Mouse (Mus musculus) embryonic fibroblast, embryonic 13.5 days (primary cell): ENCODE results near the gene Rasa2.

Source experiments
- CTCF ChIP-seq: IDR thresholded peaks from 2 replicates; pipeline ENCODE4 v1.5.1; 2011; ENCODE audit warnings: mild to moderate bottlenecking, control low read depth, low read length, moderate library complexity, borderline replicate concordance; ENCODE audit not compliant: insufficient read depth
- POLR2A ChIP-seq: IDR thresholded peaks from 2 replicates; pipeline ENCODE4 v1.6.1; 2011; ENCODE audit warnings: low read depth, mild to moderate bottlenecking, control low read depth, low read length, moderate library complexity

DNA sequence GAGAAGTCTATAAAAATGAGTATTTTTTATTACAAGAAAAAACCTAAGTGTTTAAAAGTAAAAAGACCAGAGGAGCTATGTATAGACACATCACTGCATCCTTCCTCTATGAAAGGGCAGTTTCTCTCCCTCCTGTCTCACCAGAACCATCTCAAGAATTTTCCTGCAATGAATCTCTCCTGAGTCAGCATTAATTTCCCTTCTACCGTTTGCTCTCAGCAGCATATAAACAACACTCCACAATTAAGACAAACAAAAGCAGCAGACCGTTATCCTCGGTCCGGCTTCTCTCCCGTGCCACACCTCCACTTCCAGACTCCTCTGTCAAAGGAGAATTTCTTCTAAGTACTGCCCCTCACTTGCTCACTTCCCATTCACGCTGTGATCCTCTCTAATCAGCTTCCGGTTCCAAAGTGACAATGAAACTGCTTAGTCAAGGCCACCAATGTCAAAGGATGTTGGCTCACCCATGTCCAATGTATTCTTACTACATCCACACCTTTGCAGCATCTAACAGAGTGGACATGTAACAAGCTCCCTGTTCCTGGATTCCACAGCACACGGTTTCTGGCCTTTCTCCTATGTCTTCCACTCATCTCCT is 19.6 kb downstream of the Rasa2 start:
- no peak for TF ChIP-seq CTCF
- no peak for TF ChIP-seq POLR2A
